Mouse (Mus musculus): Measurements from ENCODE around the gene Best1. TPM values are rescaled to one million over a fixed set of nuclear protein-coding genes. Genes with fewer than 3 reads are reported as not detected.

The Best1 gene
- polyA plus RNA-seq, 1 experiment from 2014 or later = 0.64 TPM

DNA sequence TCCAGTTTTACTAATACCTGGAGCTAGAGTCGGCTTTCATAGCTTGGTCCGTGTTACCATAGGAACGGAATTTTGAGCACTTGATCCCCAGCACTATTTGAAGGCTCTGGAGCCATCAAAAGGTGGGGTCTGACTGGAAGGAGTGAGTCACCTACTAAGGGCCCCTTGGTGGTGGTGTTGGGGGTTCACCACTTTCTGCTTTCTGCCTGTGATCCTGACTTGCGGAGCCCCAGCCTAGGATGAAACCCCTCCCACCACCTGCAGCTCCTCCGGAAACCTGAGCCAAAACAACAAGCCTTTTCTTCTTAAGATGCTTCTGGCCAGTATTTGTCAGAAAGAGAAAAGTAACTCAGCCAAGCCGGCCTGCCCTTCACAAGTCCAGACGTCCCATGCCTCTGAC, 61.6 kb downstream of the Best1 start:
- WGBS = 71% methylated on average over 7 of the region's 7 CpGs
- H3K9ac ChIP-seq (ENCODE audit: low read length) = no peak overlapping the region
- no peaks in the 10 kb centered on the region for H3K27me3 ChIP-seq (replicated peaks; ENCODE audit: control insufficient read depth, insufficient read depth, low read length)
- no peak overlapping the region for H3K4me3 ChIP-seq (ENCODE audit: low read depth, low read length)
- no peaks in the 10 kb centered on the region; the same call in 1 of the 2 replicates for H3K4me1 ChIP-seq (replicated peaks; ENCODE audit: control insufficient read depth, insufficient read depth, low read length)
- H3K36me3 ChIP-seq (ENCODE audit: control insufficient read depth, insufficient read depth, low read length) = no peaks in the 10 kb centered on the region
- ATAC-seq (replicated peaks; ENCODE audit: low FRiP score, low TSS enrichment, low read depth) = no peak
- no peak overlapping the region for H3K4me2 ChIP-seq (ENCODE audit: low read length)
- no peak for DNase-seq (ENCODE audit: low spot score)
- H3K27ac ChIP-seq (ENCODE audit: low read depth) = no peak overlapping the region
- H3K9me3 ChIP-seq (ENCODE audit: control insufficient read depth, low read length) = no peaks in the 10 kb centered on the region

DNA sequence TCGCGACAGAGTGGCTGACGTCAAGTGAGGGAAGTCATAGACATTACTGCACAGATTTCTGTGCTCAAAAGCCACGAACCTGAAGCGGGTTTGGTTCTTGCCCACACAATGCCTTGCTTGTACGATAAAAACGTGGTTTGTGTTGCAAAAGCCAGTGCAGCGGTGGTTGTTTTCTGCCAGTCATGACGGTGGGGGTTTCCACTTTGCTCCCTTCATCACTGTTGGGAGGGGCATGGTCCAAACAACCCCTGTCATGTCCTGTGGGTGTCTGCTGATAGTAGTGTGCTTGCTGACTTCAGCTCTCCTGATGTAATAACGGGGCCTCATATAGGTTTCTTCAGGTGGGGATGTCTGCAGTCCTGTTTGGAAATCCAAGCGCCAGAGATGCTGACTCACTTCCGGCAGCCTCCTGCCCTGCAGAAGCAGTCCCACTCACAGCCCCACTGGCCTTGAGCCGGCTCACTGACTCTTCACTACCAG, 62.6 kb downstream of the Best1 start:
- Histone ChIP-seq H3K27ac (ENCODE audit: low read depth) (no peak overlapping the region), H3K36me3 (ENCODE audit: control insufficient read depth, insufficient read depth, low read length) (no peaks in the 10 kb centered on the region)

DNA sequence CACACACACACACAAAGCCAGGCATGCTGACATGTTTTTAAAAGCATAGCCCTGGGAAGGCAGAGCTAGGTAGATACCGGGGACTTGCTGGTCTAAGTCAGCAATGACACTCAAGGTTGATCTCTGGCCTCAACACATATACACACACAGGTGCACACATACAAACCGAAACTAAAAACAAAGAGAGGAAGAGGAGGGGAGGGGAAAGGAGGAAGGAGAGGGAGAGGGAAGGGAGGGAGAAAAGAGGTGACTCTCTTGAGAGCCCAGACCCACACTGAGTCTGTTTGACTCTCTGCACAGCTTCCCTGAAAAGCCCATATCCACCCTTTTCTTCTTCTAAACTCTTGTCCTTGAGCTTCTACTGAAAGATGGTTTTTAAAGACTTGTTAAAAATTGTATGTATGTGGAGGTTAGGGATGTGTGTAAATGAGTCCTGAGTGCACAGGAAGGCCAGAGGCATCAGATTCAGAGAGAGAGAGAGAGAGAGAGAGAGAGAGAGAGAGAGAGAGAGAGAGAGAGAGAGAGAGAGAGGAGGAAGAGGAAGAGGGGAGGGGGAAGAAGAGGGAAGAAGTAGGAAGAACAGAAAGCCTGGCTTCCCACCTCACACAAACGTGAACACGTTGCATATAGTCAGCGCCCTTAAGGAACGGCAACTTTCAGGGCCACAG, 63.1 kb downstream of the Best1 start:
- ATAC-seq (replicated peaks; ENCODE audit: low FRiP score, low TSS enrichment, low read depth) (no peak), DNase-seq (ENCODE audit: low spot score) (no peak)
- H3K9ac ChIP-seq (ENCODE audit: low read length) = no peak overlapping the region
- H3K4me3 ChIP-seq (ENCODE audit: low read depth, low read length) = no peak overlapping the region
- no peaks in the 10 kb centered on the region for H3K9me3 ChIP-seq (ENCODE audit: control insufficient read depth, low read length)
- H3K27me3 ChIP-seq (replicated peaks; ENCODE audit: control insufficient read depth, insufficient read depth, low read length) = no peaks in the 10 kb centered on the region
- H3K4me1 ChIP-seq (replicated peaks; ENCODE audit: control insufficient read depth, insufficient read depth, low read length) = no peaks in the 10 kb centered on the region; the same call in 1 of the 2 replicates
- no peaks in the 10 kb centered on the region for H3K36me3 ChIP-seq (ENCODE audit: control insufficient read depth, insufficient read depth, low read length)
- H3K27ac ChIP-seq (ENCODE audit: low read depth) = no peak overlapping the region
- WGBS = 71% methylated on average over 6 of the region's 6 CpGs
- no peak overlapping the region for H3K4me2 ChIP-seq (ENCODE audit: low read length)

More for the DNA sequence above, 62.6 kb downstream of the Best1 start:
- 63% methylated on average over 13 of the region's 13 CpGs for WGBS
- Histone ChIP-seq H3K9ac (ENCODE audit: low read length) (no peak overlapping the region), H3K27me3 (replicated peaks; ENCODE audit: control insufficient read depth, insufficient read depth, low read length) (no peaks in the 10 kb centered on the region), H3K9me3 (ENCODE audit: control insufficient read depth, low read length) (no peaks in the 10 kb centered on the region), H3K4me2 (ENCODE audit: low read length) (no peak overlapping the region), H3K4me3 (ENCODE audit: low read depth, low read length) (no peak overlapping the region), H3K4me1 (replicated peaks; ENCODE audit: control insufficient read depth, insufficient read depth, low read length) (no peaks in the 10 kb centered on the region; the same call in 1 of the 2 replicates)
- no peak for ATAC-seq (replicated peaks; ENCODE audit: low FRiP score, low TSS enrichment, low read depth)
- DNase-seq (ENCODE audit: low spot score) = no peak

DNA sequence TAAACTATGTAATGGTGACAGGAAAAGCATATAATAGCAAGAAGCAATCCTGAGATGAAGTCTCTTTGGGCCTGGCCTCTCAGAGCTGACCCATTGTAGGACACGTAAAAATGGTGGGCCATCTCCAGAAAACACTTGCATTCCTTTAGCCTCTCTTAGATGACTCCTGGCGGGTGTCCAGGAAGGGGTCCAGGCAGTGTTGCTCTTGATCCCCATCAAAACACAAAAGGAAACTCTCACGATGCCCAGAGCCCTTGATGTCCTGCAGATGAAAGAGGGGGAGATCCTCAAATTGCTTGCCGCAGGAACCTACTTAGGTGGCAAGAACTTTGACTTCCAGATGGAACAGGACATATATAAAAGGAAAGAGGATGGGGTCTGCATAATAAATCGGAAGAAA, 64.0 kb downstream of the Best1 start:
- Histone ChIP-seq H3K27ac (ENCODE audit: low read depth) (no peak overlapping the region), H3K9ac (ENCODE audit: low read length) (no peak overlapping the region), H3K9me3 (ENCODE audit: control insufficient read depth, low read length) (no peaks in the 10 kb centered on the region), H3K4me2 (ENCODE audit: low read length) (no peak overlapping the region), H3K4me3 (ENCODE audit: low read depth, low read length) (no peak overlapping the region), H3K4me1 (replicated peaks; ENCODE audit: control insufficient read depth, insufficient read depth, low read length) (no peaks in the 10 kb centered on the region; the same call in 1 of the 2 replicates), H3K27me3 (replicated peaks; ENCODE audit: control insufficient read depth, insufficient read depth, low read length) (no peaks in the 10 kb centered on the region), H3K36me3 (ENCODE audit: control insufficient read depth, insufficient read depth, low read length) (no peaks in the 10 kb centered on the region)
- DNase-seq (ENCODE audit: low spot score) (no peak), ATAC-seq (replicated peaks; ENCODE audit: low FRiP score, low TSS enrichment, low read depth) (no peak)
- WGBS = 61% methylated on average over 5 of the region's 5 CpGs

DNA sequence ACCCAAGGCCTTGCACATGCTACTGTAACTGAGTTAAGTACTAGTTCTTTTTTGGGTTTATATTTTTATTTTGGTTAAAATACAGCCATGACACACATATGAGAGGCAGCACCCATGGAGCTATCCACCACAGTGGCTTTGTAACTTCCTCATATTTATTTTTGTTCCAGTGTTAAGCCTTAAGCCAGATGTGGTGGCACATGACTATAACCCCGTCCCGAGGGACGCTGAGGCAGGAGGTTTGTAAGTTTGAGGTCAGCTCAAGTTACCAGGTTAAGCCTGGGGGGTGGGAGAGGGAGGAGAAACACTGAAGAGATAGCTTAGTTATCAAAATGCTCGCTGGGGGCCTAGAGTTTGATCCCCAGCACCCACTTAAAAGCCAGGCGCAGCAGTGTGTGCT, 64.9 kb downstream of the Best1 start:
- Histone ChIP-seq H3K27ac (ENCODE audit: low read depth) (no peak overlapping the region), H3K27me3 (replicated peaks; ENCODE audit: control insufficient read depth, insufficient read depth, low read length) (no peaks in the 10 kb centered on the region), H3K4me2 (ENCODE audit: low read length) (no peak overlapping the region), H3K4me1 (replicated peaks; ENCODE audit: control insufficient read depth, insufficient read depth, low read length) (no peaks in the 10 kb centered on the region; the same call in 1 of the 2 replicates), H3K9ac (ENCODE audit: low read length) (no peak overlapping the region), H3K9me3 (ENCODE audit: control insufficient read depth, low read length) (no peaks in the 10 kb centered on the region), H3K36me3 (ENCODE audit: control insufficient read depth, insufficient read depth, low read length) (no peaks in the 10 kb centered on the region), H3K4me3 (ENCODE audit: low read depth, low read length) (no peak overlapping the region)
- 79% methylated on average over 5 of the region's 5 CpGs for WGBS
- DNase-seq (ENCODE audit: low spot score) (no peak), ATAC-seq (replicated peaks; ENCODE audit: low FRiP score, low TSS enrichment, low read depth) (no peak)

Other genes starting within 250 kb of the Best1 start
- not detected in 2 replicates for gene Scgb2a2, start 154.1 kb downstream of the Best1 start, polyA plus RNA-seq (2014; fragmentation: Nextera tagmentation; extraction: Ambion mirVana)
- 84.8 and 85.3 TPM in 2 replicates for gene Incenp, start 102.1 kb downstream of the Best1 start, polyA plus RNA-seq (2014; fragmentation: Nextera tagmentation; extraction: Ambion mirVana)
- gene Fth1, start 21.0 kb downstream of the Best1 start, polyA plus RNA-seq (2014; fragmentation: Nextera tagmentation; extraction: Ambion mirVana) = 1,450 and 1,529 TPM in 2 replicates
- 30.0 and 32.7 TPM in 2 replicates for gene Rab3il1, start within 50 bp of the Best1 start, polyA plus RNA-seq (2014; fragmentation: Nextera tagmentation; extraction: Ambion mirVana)
- 8.4 and 11.5 TPM in 2 replicates for gene Fads3, start 39.9 kb upstream of the Best1 start, polyA plus RNA-seq (2014; fragmentation: Nextera tagmentation; extraction: Ambion mirVana)
- 64.2 and 71.4 TPM in 2 replicates for gene Fads2, start 100.1 kb upstream of the Best1 start, polyA plus RNA-seq (2014; fragmentation: Nextera tagmentation; extraction: Ambion mirVana)
- 134 and 142 TPM in 2 replicates for gene Fads1, start 181.3 kb upstream of the Best1 start, polyA plus RNA-seq (2014; fragmentation: Nextera tagmentation; extraction: Ambion mirVana)
- gene Tmem258, start 202.4 kb upstream of the Best1 start, polyA plus RNA-seq (2014; fragmentation: Nextera tagmentation; extraction: Ambion mirVana) = 462 and 499 TPM in 2 replicates
- 93.8 and 95.6 TPM in 2 replicates for gene Fen1, start 202.5 kb upstream of the Best1 start, polyA plus RNA-seq (2014; fragmentation: Nextera tagmentation; extraction: Ambion mirVana)
- gene Myrf, start 239.1 kb upstream of the Best1 start, polyA plus RNA-seq (2014; fragmentation: Nextera tagmentation; extraction: Ambion mirVana) = 26.0 and 26.3 TPM in 2 replicates

Data from intestine, embryonic 14.5 days (tissue).